Mouse (Mus musculus): ENCODE measurements around the gene Trpc4ap.

- no peak for TF ChIP-seq CTCF (IDR thresholded peaks at IDR 0.05 in 2 of 3, conservative IDR thresholded peaks at IDR 0.05 in 1 of 3; ENCODE audit: control insufficient read depth in 1 of 3, insufficient read depth in 1 of 3, low read depth in 2 of 3, low read length in 3 of 3, poor library complexity in 1 of 3, severe bottlenecking in 1 of 3)
- TF ChIP-seq RAD21 (IDR thresholded peaks at IDR 0.05; ENCODE audit: low read depth, low read length) = no peak
- TF ChIP-seq CHD1 (IDR thresholded peaks at IDR 0.05; ENCODE audit: low read depth, low read length) = no peak
- no peak for TF ChIP-seq KAT2A (conservative IDR thresholded peaks at IDR 0.05; ENCODE audit: low read depth, low read length)
- TF ChIP-seq BHLHE40 (IDR thresholded peaks at IDR 0.05; ENCODE audit: borderline replicate concordance, low read depth, low read length) = no peak
- TF ChIP-seq ZKSCAN1 (IDR thresholded peaks at IDR 0.05; ENCODE audit: low read depth, low read length) = no peak
- no peak for TF ChIP-seq ZNF384 (IDR thresholded peaks at IDR 0.05; ENCODE audit: low read depth, low read length)
- no peak for TF ChIP-seq POLR2A (IDR thresholded peaks at IDR 0.05; ENCODE audit: control insufficient read depth in 1 of 2, insufficient read depth in 1 of 2, low read depth in 1 of 2, low read length in 2 of 2, poor library complexity in 1 of 2)
- TF ChIP-seq ZMIZ1 (IDR thresholded peaks at IDR 0.05; ENCODE audit: low read depth, low read length) = no peak
- no peak for TF ChIP-seq GATA1 (IDR thresholded peaks at IDR 0.05; ENCODE audit: low read depth, low read length)
- TF ChIP-seq HCFC1 (IDR thresholded peaks at IDR 0.05; ENCODE audit: low read depth, low read length) = no peak
Observed at GRCm38 (mm10) chr2:155588136-155588535, 104.0 kb downstream of the Trpc4ap start.
